Mouse (Mus musculus) embryo, embryonic 9.5 days (tissue): ENCODE results near the gene Mapkbp1.

ENCODE experiments used
- DNase-seq: peaks from one replicate; pipeline ENCODE4 v3.0.0-alpha.2; 2017; ENCODE audit errors: extremely low spot score

The Mapkbp1 gene

GRCm38 (mm10) chr2:120054771-120055552 is 82.5 kb downstream of the Mapkbp1 start:
- no peak for DNase-seq

GRCm38 (mm10) chr2:120055923-120056322 is 83.4 kb downstream of the Mapkbp1 start:
- DNase-seq = no peak

- DNase-seq = no peak
Measured at GRCm38 (mm10) chr2:120058818-120059217, 86.3 kb downstream of the Mapkbp1 start.

- DNase-seq = no peak
Measured at GRCm38 (mm10) chr2:120059466-120059865, 87.0 kb downstream of the Mapkbp1 start.

- no peak for DNase-seq
Measured at GRCm38 (mm10) chr2:120060190-120060589, 87.7 kb downstream of the Mapkbp1 start.

- no peak for DNase-seq
Measured at GRCm38 (mm10) chr2:120060651-120061050, 88.2 kb downstream of the Mapkbp1 start.

- no peak for DNase-seq
Measured at GRCm38 (mm10) chr2:120062248-120062647, 89.7 kb downstream of the Mapkbp1 start.

GRCm38 (mm10) chr2:120064639-120065038 is 92.1 kb downstream of the Mapkbp1 start:
- DNase-seq = no peak

GRCm38 (mm10) chr2:120065243-120065642 is 92.7 kb downstream of the Mapkbp1 start:
- DNase-seq = no peak

- no peak for DNase-seq
Measured at GRCm38 (mm10) chr2:120066224-120066623, 93.7 kb downstream of the Mapkbp1 start.

GRCm38 (mm10) chr2:120068555-120069465 is 96.3 kb downstream of the Mapkbp1 start:
- DNase-seq = peak; percentile 59

GRCm38 (mm10) chr2:120069466-120069990 is 97.0 kb downstream of the Mapkbp1 start:
- DNase-seq = no peak

GRCm38 (mm10) chr2:120074096-120074495 is 101.6 kb downstream of the Mapkbp1 start:
- no peak for DNase-seq

- peak; percentile 60 for DNase-seq
Measured at GRCm38 (mm10) chr2:120076076-120076705, 103.7 kb downstream of the Mapkbp1 start.
